Mouse (Mus musculus) neural tube, embryonic 12.5 days (tissue): Measurements from ENCODE around the gene Apc2. TPM values are rescaled to one million over a fixed set of nuclear protein-coding genes. Genes with fewer than 3 reads are reported as not detected.

Source experiments
- ATAC-seq: fragments of 200-750 bp; cut with Nextera tagmentation; 2 replicates; pipeline ENCODE4 v1.8.0; 2017; ENCODE audit warnings: low read depth, mild to moderate bottlenecking, moderate TSS enrichment, moderate library complexity; ENCODE audit not compliant: low FRiP score
- H3K27ac ChIP-seq: fragments of 300-500 bp; sonication (generic); 2 replicates; pipeline ENCODE4 v1.5.1; 2016
- H3K27me3 ChIP-seq: fragments of 300-500 bp; sonication (generic); replicated peaks from 2 replicates; pipeline ENCODE4 v1.6.1; 2016; ENCODE audit warnings: mild to moderate bottlenecking
- H3K36me3 ChIP-seq: fragments of 300-500 bp; sonication (generic); 2 replicates; pipeline ENCODE4 v1.6.1; 2016; ENCODE audit warnings: mild to moderate bottlenecking
- H3K4me1 ChIP-seq: fragments of 300-500 bp; sonication (generic); 2 replicates; pipeline ENCODE4 v1.6.1; 2016
- H3K4me2 ChIP-seq: fragments of 300-500 bp; sonication (generic); replicated peaks from 2 replicates; pipeline ENCODE4 v1.6.1; 2016; ENCODE audit warnings: mild to moderate bottlenecking
- H3K4me3 ChIP-seq: fragments of 300-500 bp; sonication (generic); 2 replicates; pipeline ENCODE4 v1.5.1; 2016
- H3K9ac ChIP-seq: fragments of 300-500 bp; sonication (generic); 2 replicates; pipeline ENCODE4 v1.6.1; 2016; ENCODE audit warnings: mild to moderate bottlenecking
- H3K9me3 ChIP-seq: fragments of 300-500 bp; sonication (generic); 2 replicates; pipeline ENCODE4 v1.6.1; 2016; ENCODE audit warnings: mild to moderate bottlenecking
- WGBS: fragments of 180-500 bp; shearing (Covaris S2); methylation state at CpG from one replicate; pipeline ENCODE4 v1.1.7; 2016; 5-methylcytosine and 5-hydroxymethylcytosine counted together
- polyA plus RNA-seq: library from polyadenylated mRNA; unstranded; fragments of >200 nt; fragmentation: Nextera tagmentation; extraction: Ambion mirVana; gene quantifications from 2 replicates; pipeline ENCODE4 v1.2.1, GENCODE M21; 2016

Apc2 gene
- polyA plus RNA-seq, 1 experiment from 2014 or later: 175 TPM

DNA sequence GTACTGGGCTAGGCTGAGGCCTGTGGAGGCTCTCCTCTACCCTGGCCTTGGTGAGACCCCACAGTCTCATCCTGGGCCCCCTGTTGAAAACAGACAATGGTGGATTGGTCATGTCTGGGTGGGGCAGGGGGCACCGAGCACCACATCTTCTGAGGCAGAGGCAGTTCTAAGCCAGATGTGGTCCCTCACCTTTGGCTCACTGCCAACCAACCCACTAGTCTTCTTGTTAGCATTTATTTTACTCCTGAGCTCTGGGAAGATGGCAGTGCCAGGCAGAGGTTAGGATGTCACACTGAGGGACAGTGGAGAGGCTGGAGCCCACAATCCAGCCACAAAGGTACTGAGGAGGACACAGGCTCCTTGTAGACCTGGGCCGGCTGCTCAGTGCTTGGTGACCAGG lies 37.8 kb upstream of the Apc2 start:
- H3K4me2 ChIP-seq: no peak overlapping the region
- H3K27ac ChIP-seq: no peak overlapping the region
- H3K27me3 ChIP-seq: no peaks in the 10 kb centered on the region
- no peak overlapping the region for H3K9ac ChIP-seq
- H3K36me3 ChIP-seq: peaks cover 59% of the 10 kb centered on the region
- H3K4me1 ChIP-seq: peaks cover 38% of the 10 kb centered on the region
- no peak for ATAC-seq
- no peak overlapping the region for H3K4me3 ChIP-seq
- no peaks in the 10 kb centered on the region for H3K9me3 ChIP-seq
- WGBS: 87% methylated on average over 2 of the region's 2 CpGs

GRCm38 (mm10) chr10:80258752-80259462 lies 36.9 kb upstream of the Apc2 start:
- Histone ChIP-seq H3K4me2 (peak overlapping the region; percentile 88), H3K9ac (0 out of 2 replicates have a peak overlapping the region, but pooled peaks have one; percentile 67), H3K4me3 (no peak overlapping the region), H3K4me1 (peaks cover 38% of the 10 kb centered on the region), H3K9me3 (no peaks in the 10 kb centered on the region), H3K27me3 (no peaks in the 10 kb centered on the region), H3K36me3 (peaks cover 51% of the 10 kb centered on the region), H3K27ac (no peak overlapping the region)
- no peak for ATAC-seq
- WGBS: 92% methylated on average over 14 of the region's 14 CpGs

DNA sequence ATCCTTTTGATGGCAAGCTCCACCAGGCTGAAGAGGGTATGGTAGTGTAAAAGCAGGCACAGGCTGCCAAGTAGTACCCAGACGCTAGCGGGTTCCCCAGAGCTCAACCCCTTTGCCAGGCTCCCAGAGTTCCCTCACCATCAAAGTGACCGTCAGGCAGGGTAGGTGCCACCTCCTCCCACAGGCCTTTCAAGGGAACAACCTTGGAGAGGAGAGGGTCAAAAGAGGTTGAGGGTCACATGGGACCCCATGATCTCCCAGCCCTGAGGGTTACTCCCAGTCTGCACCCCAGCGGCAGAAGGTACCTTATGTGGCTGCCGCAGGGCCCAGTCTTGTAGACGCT lies 36.3 kb upstream of the Apc2 start:
- 76% methylated on average over 6 of the region's 6 CpGs for WGBS
- Histone ChIP-seq H3K36me3 (peaks cover 46% of the 10 kb centered on the region), H3K9me3 (no peaks in the 10 kb centered on the region), H3K9ac (peak overlapping the region; percentile 67), H3K27me3 (no peaks in the 10 kb centered on the region), H3K4me1 (peaks cover 38% of the 10 kb centered on the region), H3K4me2 (peak overlapping the region; percentile 88), H3K27ac (no peak overlapping the region), H3K4me3 (peak overlapping the region; percentile 46)
- no peak for ATAC-seq

DNA sequence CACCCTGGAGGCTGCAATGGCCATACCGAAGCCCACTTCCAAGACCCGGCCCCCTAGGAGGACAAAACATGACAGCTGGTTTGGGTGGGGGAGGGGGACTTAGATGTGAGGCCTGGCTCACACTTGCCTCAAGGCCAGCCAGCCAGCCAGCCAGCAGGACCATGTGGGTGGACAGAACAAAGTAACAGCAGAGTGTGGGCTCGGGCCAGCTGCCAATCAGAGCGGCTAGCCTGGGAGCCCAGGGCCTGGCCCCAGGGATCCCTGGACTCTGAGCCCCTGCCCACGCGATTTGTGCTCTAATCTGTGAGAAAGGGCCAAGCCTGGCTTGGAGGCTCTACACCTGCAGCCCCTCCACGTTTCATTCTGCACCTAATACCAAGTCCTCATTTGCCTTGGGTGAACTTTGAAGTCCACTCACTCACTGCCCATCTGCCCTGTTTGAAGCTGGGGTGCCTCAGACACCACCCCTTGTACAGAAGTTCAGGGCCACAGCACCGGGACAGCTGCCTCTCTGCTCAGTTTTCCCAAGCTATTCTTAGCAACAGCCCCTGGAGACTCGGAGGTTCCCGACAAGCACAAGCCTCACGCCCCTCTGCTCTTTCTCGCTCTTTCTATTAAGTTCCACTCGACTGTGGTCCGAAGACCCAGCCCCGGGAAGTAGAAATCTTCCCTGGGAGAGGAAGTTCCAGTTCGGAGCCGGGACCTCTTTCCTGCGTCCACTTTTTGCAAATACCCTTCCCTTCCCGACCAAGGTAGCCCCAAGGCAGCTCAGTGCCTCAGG lies 35.7 kb upstream of the Apc2 start:
- H3K27me3 ChIP-seq: no peaks in the 10 kb centered on the region
- ATAC-seq: no peak
- peaks cover 40% of the 10 kb centered on the region for H3K36me3 ChIP-seq
- peaks cover 38% of the 10 kb centered on the region for H3K4me1 ChIP-seq
- H3K9ac ChIP-seq: peak overlapping the region; percentile 67
- H3K9me3 ChIP-seq: no peaks in the 10 kb centered on the region
- WGBS: 9% methylated on average over 19 of the region's 19 CpGs
- peak overlapping the region; percentile 83; the same call in 1 of the 2 replicates for H3K27ac ChIP-seq
- H3K4me3 ChIP-seq: peak overlapping the region; percentile 46
- H3K4me2 ChIP-seq: peak overlapping the region; percentile 88

DNA sequence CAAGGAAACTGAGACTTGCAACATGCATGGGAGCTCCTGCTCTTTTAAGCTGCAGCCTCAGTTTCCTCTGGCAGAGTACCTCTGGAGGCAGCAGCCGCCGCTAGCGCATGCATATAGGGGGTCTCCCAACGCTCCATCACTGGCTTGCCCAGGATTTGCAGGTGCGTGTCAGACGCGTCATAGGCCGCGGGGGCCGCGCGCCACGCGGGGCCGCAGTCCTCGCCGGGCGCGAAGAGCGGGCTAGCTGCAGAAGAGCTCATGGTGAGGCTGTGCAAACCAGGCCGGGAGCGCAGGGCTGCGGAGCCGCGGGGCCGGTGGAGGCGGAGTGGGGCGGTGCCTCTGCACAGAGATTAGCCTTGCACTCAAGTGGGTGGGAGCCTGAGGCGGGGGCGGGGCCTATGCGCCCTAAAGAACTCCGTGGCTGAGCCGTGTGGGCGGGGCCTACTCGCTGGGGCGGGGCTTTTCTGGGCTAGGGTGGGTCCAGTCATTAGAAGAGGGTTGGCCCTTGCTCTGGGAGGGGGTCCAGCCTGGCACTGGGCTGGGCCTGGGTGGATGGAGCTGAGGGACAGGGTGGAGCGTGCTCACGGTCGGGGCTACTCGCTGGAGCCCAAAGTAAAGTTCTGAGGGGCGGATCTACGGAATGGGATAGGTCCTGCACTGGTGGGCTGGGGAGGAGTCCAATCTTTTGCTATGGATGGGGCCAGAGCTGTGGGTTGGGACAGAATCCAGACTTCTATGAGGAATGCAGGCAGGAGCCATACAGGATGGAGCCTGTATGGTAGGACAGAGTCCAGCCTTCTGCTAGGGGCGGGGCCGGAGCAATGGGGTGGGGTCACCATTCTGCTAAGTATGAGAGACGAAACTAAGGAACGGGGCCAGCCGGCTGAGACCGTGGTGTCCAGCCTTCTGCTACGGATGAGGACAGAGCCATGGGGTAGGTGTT lies 34.9 kb upstream of the Apc2 start, which contains the start of the genes Gamt and Dazap1:
TSS of gene Gamt (minus strand) at position 371 of the 943 bp plus-strand sequence.
TSS of gene Dazap1 (plus strand) at position 845 of the 943 bp plus-strand sequence.
- Histone ChIP-seq H3K36me3 (peaks cover 31% of the 10 kb centered on the region), H3K4me2 (peak within 1 kb of the TSS; percentile 88), H3K9me3 (no peaks in the 10 kb centered on the region), H3K27me3 (no peaks in the 10 kb centered on the region), H3K4me1 (peaks cover 42% of the 10 kb centered on the region), H3K9ac (peak within 1 kb of the TSS; percentile 67), H3K27ac (peak within 1 kb of the TSS; percentile 83), H3K4me3 (peak within 1 kb of the TSS; percentile 46)
- peak; percentile 82 for ATAC-seq
- WGBS: under 1% methylated on average over 49 of the region's 49 CpGs

DNA sequence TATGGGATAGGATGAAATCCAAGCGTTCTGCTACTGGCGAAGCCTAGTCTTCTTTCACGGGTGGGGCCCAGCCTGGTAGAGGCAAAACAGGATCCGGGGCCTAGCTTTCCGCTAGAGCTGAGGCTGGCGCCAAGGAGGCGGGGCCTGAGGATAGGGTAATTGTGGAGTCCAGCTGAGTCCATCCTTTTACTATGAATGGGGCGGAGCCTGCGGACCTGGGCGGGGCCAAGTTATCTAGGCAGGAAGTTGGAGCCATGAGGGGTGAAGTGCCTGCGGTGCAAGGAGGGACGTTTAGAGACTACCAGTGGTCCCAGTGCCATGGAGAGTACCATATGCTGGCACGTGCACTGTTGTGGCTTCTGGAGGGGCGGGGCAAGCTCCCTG lies 34.2 kb upstream of the Apc2 start:
- H3K4me3 ChIP-seq: peak overlapping the region; percentile 46
- ATAC-seq: peak; percentile 28
- H3K9ac ChIP-seq: peak overlapping the region; percentile 67
- H3K4me1 ChIP-seq: peaks cover 46% of the 10 kb centered on the region
- peak overlapping the region; percentile 83 for H3K27ac ChIP-seq
- peak overlapping the region; percentile 88 for H3K4me2 ChIP-seq
- H3K27me3 ChIP-seq: no peaks in the 10 kb centered on the region
- 0% methylated on average over 14 of the region's 14 CpGs for WGBS
- H3K36me3 ChIP-seq: peaks cover 24% of the 10 kb centered on the region
- H3K9me3 ChIP-seq: no peaks in the 10 kb centered on the region

DNA sequence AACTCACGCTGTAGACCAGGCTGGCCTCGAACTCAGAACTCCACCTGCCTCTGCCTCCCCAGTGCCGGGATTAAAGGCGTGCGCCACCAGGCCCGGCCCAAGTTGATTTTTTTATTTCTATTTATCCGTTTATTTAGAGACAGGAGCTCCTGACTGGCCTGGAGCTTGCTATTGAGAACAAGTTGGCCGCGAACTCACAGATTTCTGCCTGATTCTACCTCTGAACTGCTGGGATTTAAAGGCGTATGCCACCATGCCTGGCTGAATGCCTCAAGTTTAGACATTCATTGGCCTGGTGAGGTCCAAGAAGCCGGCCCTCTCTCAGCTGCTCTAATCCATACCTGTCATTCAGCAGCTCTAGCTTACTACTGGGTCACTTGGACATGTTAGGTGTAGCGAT lies 33.6 kb upstream of the Apc2 start:
- Histone ChIP-seq H3K27ac (no peak overlapping the region), H3K27me3 (no peaks in the 10 kb centered on the region), H3K4me3 (no peak overlapping the region), H3K4me1 (peaks cover 50% of the 10 kb centered on the region), H3K9ac (no peak overlapping the region), H3K36me3 (peaks cover 20% of the 10 kb centered on the region), H3K9me3 (no peaks in the 10 kb centered on the region), H3K4me2 (peak overlapping the region; percentile 88)
- 79% methylated on average over 12 of the region's 12 CpGs for WGBS
- ATAC-seq: no peak

GRCm38 (mm10) chr10:80262776-80263365 lies 32.9 kb upstream of the Apc2 start:
- no peak overlapping the region for H3K27ac ChIP-seq
- no peaks in the 10 kb centered on the region for H3K27me3 ChIP-seq
- ATAC-seq: no peak
- 95% methylated on average over 10 of the region's 10 CpGs for WGBS
- H3K9ac ChIP-seq: no peak overlapping the region
- H3K4me2 ChIP-seq: no peak overlapping the region
- no peak overlapping the region for H3K4me3 ChIP-seq
- peaks cover 20% of the 10 kb centered on the region for H3K36me3 ChIP-seq
- no peaks in the 10 kb centered on the region for H3K9me3 ChIP-seq
- H3K4me1 ChIP-seq: peaks cover 57% of the 10 kb centered on the region

- Histone ChIP-seq H3K9me3 (no peaks in the 10 kb centered on the region), H3K27ac (peak overlapping the region; percentile 53; the same call in 1 of the 2 replicates), H3K4me3 (peak overlapping the region; percentile 92), H3K9ac (peak overlapping the region; percentile 98), H3K4me2 (peak overlapping the region; percentile 76), H3K27me3 (no peaks in the 10 kb centered on the region), H3K36me3 (peaks cover 7% of the 10 kb centered on the region; the same call in 1 of the 2 replicates), H3K4me1 (peaks cover 60% of the 10 kb centered on the region)
- WGBS: 2% methylated on average over 81 of the region's 81 CpGs
- peak; percentile 74 for ATAC-seq
Measured at GRCm38 (mm10) chr10:80264341-80265148, 31.2 kb upstream of the Apc2 start.

DNA sequence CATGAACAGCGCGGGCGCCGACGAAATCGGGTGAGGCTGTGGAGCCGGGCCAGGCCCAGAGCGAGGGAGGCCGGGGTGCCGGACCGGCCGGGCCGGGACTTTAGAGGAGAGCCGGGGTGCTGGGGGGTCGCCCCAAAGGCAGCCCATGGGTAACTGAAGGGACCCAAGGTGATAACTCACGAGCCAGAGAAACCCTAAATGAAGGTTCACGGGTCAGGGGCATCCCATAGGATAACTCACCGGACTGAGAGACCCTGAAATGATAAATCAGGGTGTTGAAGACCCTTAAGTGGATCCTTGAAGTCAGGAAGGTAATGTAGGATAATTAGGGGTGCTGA lies 30.7 kb upstream of the Apc2 start:
- Histone ChIP-seq H3K4me1 (peaks cover 55% of the 10 kb centered on the region), H3K27ac (peak overlapping the region; percentile 53), H3K4me3 (peak overlapping the region; percentile 92), H3K9ac (peak overlapping the region; percentile 98), H3K9me3 (no peaks in the 10 kb centered on the region), H3K4me2 (peak overlapping the region; percentile 76), H3K36me3 (peaks cover 7% of the 10 kb centered on the region; the same call in 1 of the 2 replicates), H3K27me3 (no peaks in the 10 kb centered on the region)
- no peak; the same call in 1 of the 2 replicates for ATAC-seq
- WGBS: 0% methylated on average over 18 of the region's 18 CpGs

DNA sequence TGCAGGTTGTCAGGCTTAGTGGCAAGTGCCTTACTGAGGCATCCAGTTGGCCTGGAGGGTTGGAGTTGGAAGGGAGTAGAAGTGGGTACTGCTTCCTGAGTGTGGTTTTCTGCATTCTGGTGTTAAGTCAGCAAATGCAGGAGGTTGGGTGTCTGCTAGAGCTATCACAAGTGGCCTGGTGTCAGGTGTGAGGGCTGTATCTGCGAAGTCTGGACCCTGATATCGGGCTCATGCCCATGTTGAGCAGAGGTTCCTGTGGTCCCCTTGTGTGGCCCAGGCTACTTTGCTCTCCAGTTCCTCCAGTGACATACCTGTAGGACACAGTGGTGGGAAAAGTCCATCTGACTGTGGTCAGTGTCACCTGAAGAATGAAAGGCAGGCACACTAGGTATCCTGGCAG lies 25.7 kb upstream of the Apc2 start:
- Histone ChIP-seq H3K27me3 (no peaks in the 10 kb centered on the region), H3K4me3 (no peak overlapping the region), H3K9ac (no peak overlapping the region), H3K4me1 (peaks cover 55% of the 10 kb centered on the region), H3K4me2 (no peak overlapping the region), H3K9me3 (no peaks in the 10 kb centered on the region), H3K36me3 (peaks cover 41% of the 10 kb centered on the region), H3K27ac (no peak overlapping the region)
- no peak for ATAC-seq
- 92% methylated on average over 2 of the region's 2 CpGs for WGBS
